Mouse (Mus musculus): ENCODE results near the gene Rbm43. TPM values are rescaled to one million over a fixed set of nuclear protein-coding genes. Genes with fewer than 3 reads are reported as not detected.
A peak's percentile ranks its signal among the peaks of the same experiment; 100 is the strongest.
"Not testable (repeated sequence)": the region's sequence is repeated elsewhere in the genome, so short reads cannot be mapped to it uniquely, and the experiment has no call there.

The Rbm43 gene
- polyA plus RNA-seq, 1 experiment from 2014 or later: 30.5 TPM

DNA sequence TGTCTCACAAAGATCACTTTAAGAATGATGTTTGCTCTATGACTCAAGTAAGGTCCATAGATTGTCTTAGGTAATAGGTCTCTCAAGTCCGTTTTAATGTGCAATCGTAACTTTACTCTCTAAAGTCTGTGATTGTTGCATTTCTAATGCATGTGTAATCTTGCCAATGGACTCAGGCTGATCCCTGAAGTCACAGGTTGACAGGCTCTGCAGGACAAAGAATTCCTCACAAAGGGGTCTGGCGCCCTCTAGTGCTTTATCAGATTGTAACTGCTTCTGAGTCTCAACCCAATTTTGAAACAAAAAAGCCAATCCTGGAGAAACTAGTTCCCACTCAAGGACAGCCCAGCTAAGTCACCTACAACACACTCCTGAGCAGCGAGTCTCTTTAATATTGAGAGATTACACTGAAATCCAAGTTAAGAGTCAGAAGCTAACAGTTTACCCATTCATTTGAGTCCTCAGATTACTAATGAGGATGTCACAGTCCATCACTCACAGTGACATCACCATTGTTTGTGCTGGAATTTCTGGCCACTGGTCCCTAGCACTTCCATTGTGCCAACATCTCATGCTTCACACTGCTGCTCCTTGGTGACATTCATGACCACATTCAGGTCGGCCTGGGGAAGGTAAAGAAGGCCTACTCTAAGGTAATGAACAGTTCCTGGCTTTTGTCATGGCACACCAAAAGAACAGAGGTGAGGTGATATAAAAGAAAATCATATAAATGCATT, 19.9 kb downstream of the Rbm43 start:
- in situ Hi-C loops (cut with MboI; ENCODE audit: low pct_unique_long_range_greater_than_20kb): loop anchor here (5.0 kb wide), 2 partner anchors 768 to 1613 kb away; partner anchors contain the start of gene Rnd3
- POLR2A ChIA-PET: interaction anchor here (0.6 kb wide), 1 partner anchor 419 kb away, joined by 3 read pairs; no protein-coding TSS in a partner anchor
- DNase-seq (ENCODE audit: low read depth, low spot score) (no peak), ATAC-seq (peak; percentile 79)
- peak; percentile 91 for TF ChIP-seq CTCF (IDR thresholded peaks at IDR 0.05)
- CTCF ChIA-PET: interaction anchor here (0.9 to 1.4 kb wide), 3 partner anchors 85 to 1600 kb away, joined by 3 read pairs; no protein-coding TSS in a partner anchor
- H3K27me3 ChIP-seq: no peaks in the 10 kb centered on the region

DNA sequence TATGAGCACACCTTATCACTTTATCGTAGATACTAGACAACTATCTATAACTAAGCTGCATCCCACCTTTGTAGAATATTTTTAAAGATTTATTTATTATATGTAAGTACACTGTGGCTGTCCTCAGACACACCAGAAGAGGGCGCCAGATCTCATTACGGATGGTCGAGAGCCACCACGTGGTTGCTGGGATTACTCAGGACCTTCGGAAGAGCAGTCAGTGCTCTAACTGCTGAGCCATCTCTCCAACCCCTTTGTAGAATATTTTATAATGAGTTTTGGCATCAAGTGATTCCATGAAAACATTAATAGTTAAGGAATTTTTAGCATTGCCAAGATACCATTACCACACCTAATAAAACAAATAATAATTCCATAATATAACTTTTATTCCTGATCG, 20.4 kb downstream of the Rbm43 start:
- DNase-seq (ENCODE audit: low read depth, low spot score) (no peak), ATAC-seq (no peak)
- TF ChIP-seq CTCF (IDR thresholded peaks at IDR 0.05): no peak
- in situ Hi-C loops (cut with MboI; ENCODE audit: low pct_unique_long_range_greater_than_20kb): loop anchor here (5.0 kb wide), 2 partner anchors 767 to 1612 kb away; partner anchors contain the start of gene Rnd3
- CTCF ChIA-PET: interaction anchor here (0.9 to 1.4 kb wide), 3 partner anchors 84 to 1599 kb away, joined by 3 read pairs; no protein-coding TSS in a partner anchor
- POLR2A ChIA-PET: interaction anchor here (0.6 kb wide), 1 partner anchor 419 kb away, joined by 3 read pairs; no protein-coding TSS in a partner anchor
- H3K27me3 ChIP-seq: no peaks in the 10 kb centered on the region

DNA sequence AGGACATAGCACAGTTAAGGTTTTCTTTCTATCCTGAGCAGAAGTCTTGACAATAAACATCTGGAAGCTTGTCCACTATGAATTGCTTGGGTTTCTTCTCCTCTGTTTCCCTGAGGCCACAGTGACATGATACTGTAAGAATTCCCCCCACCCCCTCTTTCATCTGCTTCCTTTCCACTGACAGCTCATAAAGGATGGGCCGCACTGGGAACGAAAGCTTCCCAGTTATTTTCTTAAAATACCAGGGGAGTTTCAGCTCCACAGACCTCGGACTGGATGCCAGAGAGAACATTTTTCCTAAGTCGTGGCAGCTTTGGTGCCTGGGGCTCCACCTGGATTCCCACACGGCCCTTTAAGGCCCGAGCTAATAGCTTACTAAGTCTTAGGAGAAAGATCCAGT, 22.2 kb downstream of the Rbm43 start:
- ATAC-seq: no peak
- no peak for TF ChIP-seq CTCF (IDR thresholded peaks at IDR 0.05)
- CTCF ChIA-PET: no interaction called here
- no peak for DNase-seq (ENCODE audit: low read depth, low spot score)
- POLR2A ChIA-PET: interaction anchor here (0.6 kb wide), 1 partner anchor 33 kb away, joined by 3 read pairs; no protein-coding TSS in a partner anchor
- in situ Hi-C loops (cut with MboI; ENCODE audit: low pct_unique_long_range_greater_than_20kb): loop anchor here (5.0 kb wide), 2 partner anchors 765 to 1610 kb away; partner anchors contain the start of gene Rnd3
- no peaks in the 10 kb centered on the region for H3K27me3 ChIP-seq

DNA sequence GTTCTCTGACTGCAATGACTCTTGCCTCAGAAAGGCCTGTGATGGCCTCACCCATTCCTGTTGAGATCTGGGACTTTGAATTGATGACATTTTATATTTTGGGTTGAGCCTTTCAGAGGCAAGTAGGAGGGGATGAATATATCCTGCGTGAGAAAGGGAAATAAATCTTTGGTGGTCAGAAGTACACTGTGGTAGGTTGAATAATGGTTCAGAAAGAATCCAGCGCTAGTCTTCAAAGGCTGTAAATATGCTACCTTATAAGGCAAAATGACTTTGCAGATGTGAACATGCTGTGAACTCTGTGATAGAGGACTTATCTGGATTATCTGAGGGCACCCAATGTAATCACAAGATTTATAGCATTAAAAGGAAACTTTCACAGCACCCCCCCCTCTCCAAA, 23.1 kb downstream of the Rbm43 start:
- CTCF ChIA-PET: no interaction called here
- in situ Hi-C loops (cut with MboI; ENCODE audit: low pct_unique_long_range_greater_than_20kb): loop anchor here (5.0 kb wide), 2 partner anchors 765 to 1610 kb away; partner anchors contain the start of gene Rnd3
- no peaks in the 10 kb centered on the region for H3K27me3 ChIP-seq
- POLR2A ChIA-PET: no interaction called here
- DNase-seq (ENCODE audit: low read depth, low spot score): no peak
- no peak for ATAC-seq
- no peak for TF ChIP-seq CTCF (IDR thresholded peaks at IDR 0.05)

DNA sequence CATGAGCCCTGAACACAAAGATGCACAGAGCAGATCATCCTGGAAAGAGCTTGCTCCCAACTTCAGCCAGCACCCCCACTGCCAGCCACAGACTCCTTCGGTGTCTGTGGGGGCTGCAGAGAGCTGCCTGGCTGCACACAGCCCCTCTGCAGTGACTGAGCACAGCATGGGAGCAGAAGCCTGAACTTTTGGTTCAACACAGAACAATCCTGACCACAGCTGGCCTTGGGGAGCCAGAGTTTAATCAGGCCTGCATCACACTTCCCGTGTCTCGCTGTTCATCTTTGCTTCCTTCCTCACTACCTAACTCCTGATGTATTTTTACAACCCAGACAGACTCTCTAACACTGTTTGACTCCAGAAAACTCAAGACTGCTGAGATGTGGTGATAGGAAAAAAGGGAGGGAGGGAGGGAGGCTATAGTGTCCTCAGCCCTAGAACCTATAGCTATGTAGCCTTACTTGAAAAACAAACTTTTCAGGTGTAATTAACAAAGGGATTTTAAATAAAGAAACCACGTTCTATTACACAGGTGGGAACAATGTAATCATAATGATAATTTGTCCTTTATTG, 27.3 kb downstream of the Rbm43 start:
- DNase-seq (ENCODE audit: low read depth, low spot score) (no peak), ATAC-seq (no peak)
- in situ Hi-C loops (cut with MboI; ENCODE audit: low pct_unique_long_range_greater_than_20kb): no loop called here
- ChIA-PET POLR2A (no interaction called here), CTCF (no interaction called here)
- TF ChIP-seq CTCF (IDR thresholded peaks at IDR 0.05): no peak
- H3K27me3 ChIP-seq: no peaks in the 10 kb centered on the region

- in situ Hi-C loops (cut with MboI; ENCODE audit: low pct_unique_long_range_greater_than_20kb): no loop called here
- POLR2A ChIA-PET: interaction anchor here (0.5 kb wide), 1 partner anchor 709 kb away, joined by 3 read pairs; no protein-coding TSS in a partner anchor
- DNase-seq (ENCODE audit: low read depth, low spot score): no peak
- no peak for TF ChIP-seq CTCF (IDR thresholded peaks at IDR 0.05)
- CTCF ChIA-PET: no interaction called here
- ATAC-seq: no peak
- no peaks in the 10 kb centered on the region for H3K27me3 ChIP-seq
Measured at GRCm38 (mm10) chr2:51905637-51906036, 29.3 kb downstream of the Rbm43 start.

- ChIA-PET CTCF (no interaction called here), POLR2A (no interaction called here)
- in situ Hi-C loops (cut with MboI; ENCODE audit: low pct_unique_long_range_greater_than_20kb): no loop called here
- DNase-seq (ENCODE audit: low read depth, low spot score) (no peak), ATAC-seq (no peak)
- no peaks in the 10 kb centered on the region for H3K27me3 ChIP-seq
- TF ChIP-seq CTCF (IDR thresholded peaks at IDR 0.05): no peak
Measured at GRCm38 (mm10) chr2:51892411-51892901, 42.5 kb downstream of the Rbm43 start.

- ChIA-PET CTCF (no interaction called here), POLR2A (no interaction called here)
- in situ Hi-C loops (cut with MboI; ENCODE audit: low pct_unique_long_range_greater_than_20kb): no loop called here
- H3K27me3 ChIP-seq: no peaks in the 10 kb centered on the region
- no peak for ATAC-seq
- no peak for DNase-seq (ENCODE audit: low read depth, low spot score)
- TF ChIP-seq CTCF (IDR thresholded peaks at IDR 0.05): no peak
Measured at GRCm38 (mm10) chr2:51890961-51891360, 44.0 kb downstream of the Rbm43 start.

DNA sequence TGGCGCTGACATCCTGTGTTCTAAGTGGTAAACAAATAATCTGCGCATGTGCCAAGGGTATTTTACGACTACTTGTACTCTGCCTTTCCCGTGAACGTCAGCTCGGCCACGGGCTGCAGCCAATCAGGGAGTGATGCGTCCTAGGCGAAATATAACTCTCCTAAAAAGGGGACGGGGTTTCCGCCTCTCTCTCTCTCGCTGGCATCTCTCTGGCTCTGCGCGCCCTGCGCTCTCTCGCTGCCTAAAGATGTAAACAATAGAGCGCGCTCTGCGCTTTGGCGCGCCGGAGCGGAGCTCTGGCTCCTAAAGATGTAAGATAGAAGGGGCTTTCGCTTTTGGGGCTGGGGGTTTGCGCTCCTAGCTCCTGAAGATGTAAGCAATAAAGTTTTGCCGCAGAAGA, 44.8 kb downstream of the Rbm43 start:
- in situ Hi-C loops (cut with MboI; ENCODE audit: low pct_unique_long_range_greater_than_20kb); DNase-seq (ENCODE audit: low read depth, low spot score); H3K27me3 ChIP-seq; ATAC-seq; CTCF ChIA-PET; POLR2A ChIA-PET: not testable (repeated sequence)

GRCm38 (mm10) chr2:51880143-51880542, 54.8 kb downstream of the Rbm43 start:
- POLR2A ChIA-PET: interaction anchor here (0.6 to 1.0 kb wide), 2 partner anchors 19 to 33 kb away, joined by 3 read pairs; no protein-coding TSS in a partner anchor
- in situ Hi-C loops (cut with MboI; ENCODE audit: low pct_unique_long_range_greater_than_20kb): no loop called here
- no peak for DNase-seq (ENCODE audit: low read depth, low spot score)

More at GRCm38 (mm10) chr2:51880143-51880542, 54.8 kb downstream of the Rbm43 start:
- no peak for ATAC-seq
- CTCF ChIA-PET: interaction anchor here (1.4 to 1.5 kb wide), 2 partner anchors 11 to 18 kb away, joined by 3 to 4 read pairs; no protein-coding TSS in a partner anchor
- H3K27me3 ChIP-seq: no peaks in the 10 kb centered on the region
- TF ChIP-seq CTCF (IDR thresholded peaks at IDR 0.05): no peak

Other genes starting within 250 kb of the Rbm43 start
- 19.1 TPM for gene Nmi, start 38.3 kb upstream of the Rbm43 start, polyA plus RNA-seq (2021)
- not detected for gene Tnfaip6, start 102.8 kb upstream of the Rbm43 start, polyA plus RNA-seq (2021)
- gene Rif1, start 137.7 kb upstream of the Rbm43 start, polyA plus RNA-seq (2021): 22.8 TPM

Measured in Patski (cell line).